Mouse (Mus musculus): ENCODE results near the gene Adap2.

- TF ChIP-seq POLR2A (IDR thresholded peaks at IDR 0.05; ENCODE audit: borderline replicate concordance, extremely low read depth, insufficient read depth, insufficient read length, poor library complexity, severe bottlenecking), result no peak
- no peak for TF ChIP-seq CTCF (IDR thresholded peaks at IDR 0.05; ENCODE audit: borderline replicate concordance, extremely low read depth, insufficient read depth, insufficient read length)
These were observed 3.3 kb upstream of the Adap2 start for GRCm38 (mm10) chr11:80150566-80150965.

All from brain, embryonic 14.5 days (tissue).